Mouse (Mus musculus): ENCODE results near the gene Fth1.

Fth1 gene

DNA sequence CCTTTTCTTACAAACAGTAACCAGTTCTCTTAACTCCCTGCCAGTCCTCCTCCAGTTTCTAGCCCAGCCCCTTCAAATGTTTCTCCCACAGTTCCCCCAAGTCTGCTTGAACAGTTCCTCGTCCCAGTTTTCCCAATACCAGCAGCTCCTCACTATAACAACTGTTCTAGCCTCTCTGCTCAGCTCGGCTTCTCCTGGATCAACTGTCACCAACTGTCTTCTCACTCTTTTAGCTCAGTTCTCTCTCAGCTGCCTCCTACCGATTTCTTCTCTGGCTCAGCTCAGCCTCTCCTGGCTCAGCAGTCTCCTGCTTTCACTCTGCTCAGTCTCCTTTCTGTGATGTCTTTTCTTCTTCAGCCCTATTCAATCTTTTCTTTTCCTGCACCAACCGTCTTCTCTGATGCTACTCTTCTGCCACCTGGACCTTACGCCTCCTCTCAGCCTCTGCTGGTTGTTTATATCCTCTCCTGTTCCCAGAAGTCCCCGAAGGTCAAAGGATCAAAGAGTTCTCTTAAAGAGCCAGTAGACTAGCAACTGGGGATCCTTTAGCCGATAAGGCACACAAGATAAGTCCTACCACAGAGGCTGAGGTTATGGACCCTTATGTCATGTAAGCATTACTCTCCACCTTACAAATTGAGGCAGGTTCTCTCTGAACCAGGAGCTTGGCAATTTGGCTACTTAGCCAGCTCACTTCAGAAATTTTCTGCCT lies 16.0 kb upstream of the Fth1 start:
- DNase-seq, result peak; percentile 29

GRCm38 (mm10) chr19:9966096-9966867 lies 14.1 kb upstream of the Fth1 start:
- no peak for DNase-seq

DNA sequence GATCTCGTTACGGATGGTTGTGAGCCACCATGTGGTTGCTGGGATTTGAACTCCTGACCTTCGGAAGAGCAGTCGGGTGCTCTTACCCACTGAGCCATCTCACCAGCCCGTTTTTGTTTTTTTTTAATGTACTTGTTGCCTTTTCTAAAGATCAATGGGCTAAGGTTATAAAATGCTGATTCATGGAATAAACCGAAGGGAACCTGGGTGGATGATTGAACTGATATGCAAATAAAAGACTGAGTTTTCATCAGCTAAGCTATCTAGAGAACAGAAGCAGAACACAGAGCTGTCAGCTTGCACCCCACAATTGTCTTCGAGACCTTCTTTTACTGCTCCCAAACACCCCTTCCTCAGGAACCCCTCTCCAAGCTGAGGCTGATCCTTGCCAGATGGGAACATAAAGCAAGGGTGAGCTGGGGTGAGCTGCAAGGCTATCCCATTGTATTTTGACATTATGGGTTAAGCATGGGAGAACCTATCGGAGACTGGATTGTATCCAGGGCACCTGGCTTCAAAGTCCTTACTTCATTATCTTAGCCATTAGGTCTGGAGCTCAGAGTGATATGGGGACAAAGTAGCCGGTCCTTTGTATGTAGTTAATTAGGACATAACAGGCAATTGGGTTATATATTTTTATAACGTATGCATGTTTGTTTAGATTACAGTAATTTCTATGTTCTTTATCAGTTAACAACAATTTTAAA lies 12.2 kb upstream of the Fth1 start:
- DNase-seq, result no peak

DNA sequence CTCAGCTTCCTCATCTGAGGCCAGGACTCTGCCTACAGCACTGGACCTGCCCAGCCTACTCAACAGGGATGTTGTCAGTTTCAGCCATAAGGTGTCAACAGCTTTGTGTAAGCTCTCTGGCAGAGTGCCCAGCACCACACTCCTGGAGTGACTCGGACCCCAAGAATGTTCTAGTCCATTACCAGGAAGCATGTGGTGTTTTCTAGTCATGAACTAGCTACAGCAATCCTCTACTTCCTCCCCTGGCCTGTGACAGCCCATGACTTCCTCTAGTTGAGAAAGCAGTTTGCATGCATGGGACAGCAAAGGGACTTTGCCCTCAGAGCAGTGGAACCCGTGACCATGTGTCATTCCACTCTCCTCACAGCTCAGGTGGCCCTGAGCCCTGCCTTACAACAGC lies 5.5 kb upstream of the Fth1 start:
- peak; percentile 35 for DNase-seq

DNA sequence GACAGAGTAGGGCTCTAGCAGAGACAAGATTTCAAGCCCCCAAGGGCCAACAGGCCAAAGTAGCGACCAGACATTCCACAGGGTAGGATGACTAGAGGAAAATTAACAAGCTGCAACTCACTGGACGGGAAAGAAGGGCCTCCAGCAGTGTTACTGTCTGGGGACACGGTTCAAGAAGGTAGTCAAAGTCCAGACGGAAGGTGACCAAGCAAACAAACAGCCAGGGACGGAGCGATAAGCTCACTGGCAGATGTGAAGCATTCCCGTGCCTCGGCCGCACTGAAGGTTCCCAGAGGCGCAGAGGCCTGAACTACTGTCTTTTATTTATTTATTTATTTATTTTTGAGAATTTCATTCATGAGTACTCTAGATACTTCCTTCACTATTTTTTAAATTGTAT lies 3.3 kb upstream of the Fth1 start:
- peak; percentile 66 for DNase-seq

DNA sequence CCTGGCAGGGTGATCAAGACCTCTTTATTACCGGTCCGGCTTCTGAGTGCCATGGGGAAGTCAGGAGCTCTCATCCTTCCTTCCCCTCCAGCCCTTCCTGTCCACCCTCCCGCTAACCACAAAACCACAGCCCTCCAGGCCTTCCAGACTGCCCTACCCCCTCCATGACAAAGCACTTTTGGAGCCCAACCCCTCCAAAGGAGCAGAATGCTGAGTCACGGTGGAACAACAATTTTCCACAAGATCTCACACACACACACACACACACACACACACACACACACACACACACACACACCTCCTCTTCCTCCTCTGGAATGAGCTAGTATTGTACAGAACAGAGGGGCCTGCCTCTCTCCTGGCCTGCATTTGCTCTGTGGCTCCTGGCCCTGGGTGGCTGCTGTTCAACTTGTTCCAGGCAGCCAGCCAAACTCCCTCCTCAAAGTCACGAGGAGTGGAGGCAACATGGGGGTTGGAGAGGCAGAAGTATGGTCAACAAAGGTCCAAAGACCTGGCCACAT lies 1.9 kb upstream of the Fth1 start:
- DNase-seq, result peak; percentile 93

DNA sequence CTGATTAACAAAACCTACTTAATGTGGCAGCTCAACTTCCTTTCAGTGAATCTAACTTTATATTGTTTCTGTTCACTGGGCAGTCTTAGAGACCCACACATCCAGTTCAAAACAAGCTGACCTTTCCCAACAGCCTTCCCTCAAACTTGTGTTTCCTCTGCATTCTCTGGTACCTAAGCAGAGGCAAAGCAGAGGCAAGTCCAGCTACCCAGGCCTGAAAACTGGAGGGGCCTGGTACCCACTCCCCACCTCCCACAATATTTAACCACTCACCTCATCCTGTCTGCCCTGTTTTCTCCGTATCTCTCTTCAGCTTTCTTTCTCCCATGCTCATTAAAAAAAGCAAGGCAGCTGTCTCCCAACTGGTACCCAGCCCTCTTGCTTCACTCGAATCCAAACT lies 1.2 kb upstream of the Fth1 start:
- no peak for DNase-seq

- peak; percentile 38 for DNase-seq
Measured at GRCm38 (mm10) chr19:9981621-9982020, 1.2 kb downstream of the Fth1 start.

DNA sequence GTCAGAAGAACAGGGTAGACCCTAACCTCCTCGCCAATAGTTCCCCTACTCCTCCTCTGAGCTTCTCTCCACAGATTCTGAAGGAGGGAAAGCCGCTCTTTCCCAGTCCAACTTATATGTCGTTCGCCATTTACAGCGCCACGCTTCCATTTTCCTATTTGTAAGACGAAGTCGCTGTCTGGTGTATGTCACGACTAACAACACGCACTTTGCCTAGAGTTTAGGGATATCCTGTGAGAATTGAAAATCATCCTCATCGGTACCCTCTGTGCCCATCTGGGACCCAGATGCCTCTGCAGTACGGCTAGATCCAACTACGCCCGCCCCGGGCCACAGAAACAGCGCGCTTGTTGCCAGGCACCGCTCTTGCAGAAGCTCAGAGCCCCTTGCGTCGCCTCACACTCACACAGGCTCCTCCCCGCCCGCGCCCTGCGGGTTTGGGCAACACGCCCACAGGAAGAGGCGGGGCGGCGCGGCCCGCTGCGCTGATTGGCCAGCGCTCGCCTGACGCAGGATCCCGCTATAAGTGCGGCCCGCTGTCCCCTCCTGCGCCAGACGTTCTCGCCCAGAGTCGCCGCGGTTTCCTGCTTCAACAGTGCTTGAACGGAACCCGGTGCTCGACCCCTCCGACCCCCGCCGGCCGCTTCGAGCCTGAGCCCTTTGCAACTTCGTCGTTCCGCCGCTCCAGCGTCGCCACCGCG lies 1.9 kb downstream of the Fth1 start:
- DNase-seq, result peak; percentile 97

GRCm38 (mm10) chr19:9982852-9983542 lies 2.6 kb downstream of the Fth1 start:
- peak; percentile 78 for DNase-seq

- peak; percentile 25 for DNase-seq
Measured at GRCm38 (mm10) chr19:9984111-9985055, 4.0 kb downstream of the Fth1 start.

DNA sequence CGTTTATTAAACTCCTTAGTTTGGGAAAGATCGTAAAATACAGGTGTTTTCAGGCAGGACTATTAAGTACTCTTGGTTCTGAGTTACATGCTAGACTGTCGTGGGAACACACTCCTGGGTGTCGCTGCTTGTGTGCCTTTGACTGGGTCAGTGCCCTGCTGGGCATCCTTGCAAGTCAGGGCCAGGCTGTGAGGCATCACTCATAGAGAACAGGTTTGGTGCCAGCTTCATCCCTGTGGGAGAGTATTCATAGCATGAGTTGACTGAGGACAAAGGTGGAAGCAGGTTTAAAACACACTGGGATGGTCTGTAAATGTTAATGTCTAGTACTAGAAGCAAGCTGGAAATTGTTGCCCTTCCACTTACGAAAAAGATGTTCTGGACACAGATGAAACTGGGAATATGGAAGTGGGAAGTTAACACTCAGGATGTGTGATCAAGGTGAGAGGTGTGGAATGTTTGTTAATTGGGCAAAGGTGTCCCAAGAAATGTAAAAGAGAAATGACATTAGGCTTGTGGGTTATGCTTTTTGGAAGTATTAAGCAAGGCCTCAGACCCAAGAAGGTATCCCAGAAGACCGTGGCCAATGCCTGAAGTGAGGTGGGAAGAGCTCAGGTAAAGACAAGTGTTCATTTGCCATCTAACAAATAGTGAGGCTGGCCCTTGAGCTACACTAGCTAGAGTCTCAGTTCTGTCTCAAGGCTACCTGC lies 4.9 kb downstream of the Fth1 start:
- no peak for DNase-seq

DNA sequence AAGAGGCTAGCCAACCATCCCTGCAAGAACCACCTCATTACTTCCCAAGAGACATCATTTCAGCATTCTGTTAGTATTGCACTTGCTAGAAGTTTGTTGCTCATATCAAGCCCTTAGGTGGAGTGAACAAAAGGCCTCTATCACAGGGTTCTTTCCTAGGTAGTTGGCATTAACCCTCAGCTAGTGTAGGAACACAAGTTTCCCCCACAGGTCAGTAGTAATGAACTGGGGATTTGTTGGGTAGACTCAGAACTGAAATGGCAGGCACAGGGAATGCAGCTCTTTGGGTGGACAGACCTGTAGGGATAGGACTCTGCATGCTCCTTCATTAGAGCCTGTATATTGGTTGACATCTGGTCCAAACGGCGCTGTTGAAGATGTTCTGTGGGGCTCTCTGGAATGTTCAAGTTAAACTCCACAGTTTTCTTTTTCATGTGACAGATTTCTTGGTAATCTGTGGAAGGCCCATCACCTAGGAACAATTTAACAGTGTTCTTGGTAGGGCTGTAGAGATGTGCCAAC lies 5.6 kb downstream of the Fth1 start:
- DNase-seq, result no peak

GRCm38 (mm10) chr19:9987192-9987591 lies 6.8 kb downstream of the Fth1 start:
- no peak for DNase-seq

- DNase-seq, result no peak
Measured at GRCm38 (mm10) chr19:9987593-9987992, 7.2 kb downstream of the Fth1 start.

DNA sequence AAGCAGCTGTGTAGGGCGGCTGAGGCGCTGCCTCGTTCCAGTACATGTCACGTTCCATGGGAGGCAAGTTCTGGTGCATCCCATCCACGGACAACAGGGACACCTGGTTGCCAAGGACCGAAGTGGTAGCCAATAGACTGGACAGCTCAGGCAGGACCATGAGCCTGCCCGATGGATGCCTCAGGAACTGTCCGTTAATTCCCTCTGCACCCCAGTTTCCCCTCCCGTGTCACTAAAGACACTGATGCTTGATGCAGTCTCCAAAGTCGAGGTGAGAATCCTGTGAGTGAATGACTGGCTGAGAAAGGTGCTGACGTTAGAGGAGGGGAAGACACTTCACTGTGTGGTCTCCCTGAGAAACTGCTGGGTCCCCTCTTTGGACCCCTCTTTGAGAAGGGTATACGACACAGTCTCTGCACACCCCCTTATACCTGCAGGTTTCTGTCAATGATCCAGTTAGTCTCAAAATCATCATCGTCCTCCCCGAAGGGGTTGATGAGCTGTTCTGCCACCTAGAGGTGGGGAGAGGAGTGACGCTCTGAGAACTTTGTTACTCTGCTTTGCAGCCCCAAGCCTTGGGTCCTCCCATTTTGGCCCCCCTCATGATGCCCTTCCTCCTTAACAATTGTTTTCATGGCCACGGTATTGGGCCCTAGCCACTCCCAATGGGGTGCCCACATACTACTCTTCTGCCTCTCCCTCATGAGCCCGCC lies 8.9 kb downstream of the Fth1 start:
- peak; percentile 51 for DNase-seq

GRCm38 (mm10) chr19:9989884-9990256 lies 9.5 kb downstream of the Fth1 start:
- DNase-seq, result no peak

DNA sequence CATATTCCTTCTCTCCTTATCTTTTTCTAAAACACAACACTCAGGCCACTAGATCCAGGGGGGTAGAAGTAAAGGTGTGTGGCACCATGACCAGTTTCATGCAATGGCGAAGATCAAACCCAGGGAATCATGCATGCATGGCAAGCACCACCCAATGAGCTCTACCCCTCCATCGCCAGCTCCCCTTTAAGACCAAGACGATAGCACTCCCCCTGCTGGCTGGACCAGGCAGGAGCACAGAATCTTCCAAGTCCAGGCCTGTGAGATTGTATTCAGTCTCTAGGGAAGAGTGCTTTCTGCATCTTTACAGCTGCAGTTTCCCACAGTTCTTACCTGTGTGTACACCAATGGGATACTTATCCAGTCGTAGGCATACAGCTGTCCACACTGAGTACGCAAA lies 10.9 kb downstream of the Fth1 start:
- peak; percentile 87 for DNase-seq
